Mouse (Mus musculus) cerebellum, postnatal 4 days (tissue): ENCODE results near the gene Med1.

ENCODE experiments used
- DNase-seq, 2 experiments: peaks; one replicate each; pipeline ENCODE4 v3.0.0; 2022; ENCODE audit warnings: low spot score in 2 of 2, mixed read lengths in 1 of 2

Gene Med1

DNA sequence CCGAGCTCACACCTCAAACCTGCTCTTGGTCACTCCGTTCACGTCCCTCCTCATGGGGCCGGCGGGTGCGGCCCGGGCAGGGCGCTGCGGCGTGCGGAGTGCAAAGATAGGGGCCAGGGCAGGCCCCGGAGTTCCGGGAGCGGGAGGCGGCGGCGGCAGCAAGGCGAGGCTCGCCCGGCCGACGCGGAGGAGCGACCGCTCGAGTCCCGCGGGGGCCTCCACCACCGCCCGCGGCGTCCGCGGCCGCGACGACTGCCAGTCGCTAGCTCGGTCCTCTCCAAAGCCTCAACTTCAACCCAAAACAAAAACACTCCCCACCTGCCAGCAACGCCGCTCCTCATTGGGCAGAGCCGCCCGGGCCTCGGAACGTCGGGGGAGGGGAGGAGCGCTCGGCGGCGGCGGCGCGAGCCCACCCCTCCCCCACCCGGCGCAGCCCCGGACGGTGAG, 43.8 kb downstream of the Med1 start:
- peak; percentile 92 to 94 for DNase-seq

- no peak for DNase-seq
Measured at GRCm38 (mm10) chr11:98148551-98149301, 44.4 kb downstream of the Med1 start.

- DNase-seq = no peak
Measured at GRCm38 (mm10) chr11:98145856-98146255, 47.2 kb downstream of the Med1 start.

GRCm38 (mm10) chr11:98142545-98142944, 50.5 kb downstream of the Med1 start:
- no peak for DNase-seq

DNA sequence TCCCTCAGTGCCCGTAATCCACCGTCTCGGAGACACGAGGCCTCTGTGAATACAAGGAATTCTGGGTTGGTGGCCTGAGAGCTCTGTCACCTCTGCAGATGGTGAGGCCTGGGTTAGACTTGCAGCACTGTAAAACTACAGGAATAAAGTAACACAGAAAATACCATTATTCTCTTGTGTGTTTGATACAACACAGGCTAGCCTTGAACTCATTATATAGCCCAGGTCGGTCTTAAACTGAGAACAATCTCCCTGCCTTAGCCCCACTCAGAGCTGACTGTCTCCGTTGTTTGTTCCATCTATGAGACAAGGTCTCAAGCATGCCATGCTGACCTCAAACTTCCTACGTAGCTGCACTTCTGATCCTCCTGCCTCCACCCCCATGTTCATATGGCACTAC, 54.2 kb downstream of the Med1 start:
- no peak for DNase-seq

- DNase-seq = no peak
Measured at GRCm38 (mm10) chr11:98137836-98138235, 55.3 kb downstream of the Med1 start.

DNA sequence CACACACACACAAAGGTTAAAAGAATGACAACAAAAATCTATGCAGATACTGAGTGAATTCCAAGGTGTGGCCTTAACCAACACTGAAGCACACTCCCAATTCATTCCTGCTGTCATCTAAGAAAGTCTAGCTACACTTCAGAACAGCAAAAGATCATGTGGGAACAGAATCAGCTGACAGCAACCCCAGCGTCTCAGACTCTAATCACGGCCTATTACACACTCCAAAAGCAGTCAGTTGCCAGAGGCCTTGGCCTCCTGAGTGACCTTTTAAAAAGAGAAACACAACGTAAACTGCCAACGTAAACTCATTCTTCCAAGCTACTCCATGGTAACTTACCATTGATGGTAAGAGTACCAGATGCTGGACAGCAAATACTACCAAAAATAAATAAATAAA, 58.1 kb downstream of the Med1 start:
- no peak for DNase-seq

DNA sequence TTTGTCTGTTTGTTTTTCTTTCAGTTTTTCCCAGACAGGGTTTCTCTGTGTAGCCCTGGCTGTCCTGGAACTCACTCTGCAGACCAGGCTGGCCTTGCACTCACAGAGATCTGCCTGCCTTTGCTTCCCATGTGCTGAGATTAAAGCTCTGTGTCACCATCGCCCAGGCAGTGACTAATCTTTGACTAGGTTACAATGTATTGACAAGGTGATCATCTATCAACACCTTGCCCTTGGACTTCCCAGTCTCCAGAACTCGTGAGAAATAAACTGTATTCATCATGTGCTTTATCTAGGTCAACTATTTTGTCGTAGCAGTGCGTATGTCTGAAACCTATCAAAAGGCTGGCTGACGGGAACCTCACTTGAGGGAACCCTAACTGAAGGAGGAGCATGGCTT, 69.7 kb downstream of the Med1 start:
- no peak for DNase-seq

DNA sequence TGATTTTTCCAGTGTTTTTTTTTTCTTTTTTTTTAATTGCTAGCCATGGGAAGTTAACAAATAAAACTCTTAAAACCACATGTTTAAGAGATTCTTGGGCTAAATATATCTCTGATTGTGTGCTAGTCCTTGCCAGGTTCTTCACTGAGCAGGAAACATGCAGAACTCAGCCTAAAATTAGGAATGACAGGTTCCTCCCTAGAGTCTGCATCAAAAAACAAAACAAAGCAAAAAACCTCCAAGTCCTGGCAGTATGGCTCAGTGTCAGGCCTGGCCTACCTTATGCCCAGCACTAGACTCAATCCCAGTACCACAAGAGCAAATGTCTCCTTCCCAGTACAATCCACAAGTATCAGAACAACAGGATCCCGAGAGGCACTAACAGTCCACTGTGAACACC, 78.7 kb downstream of the Med1 start:
- no peak for DNase-seq

DNA sequence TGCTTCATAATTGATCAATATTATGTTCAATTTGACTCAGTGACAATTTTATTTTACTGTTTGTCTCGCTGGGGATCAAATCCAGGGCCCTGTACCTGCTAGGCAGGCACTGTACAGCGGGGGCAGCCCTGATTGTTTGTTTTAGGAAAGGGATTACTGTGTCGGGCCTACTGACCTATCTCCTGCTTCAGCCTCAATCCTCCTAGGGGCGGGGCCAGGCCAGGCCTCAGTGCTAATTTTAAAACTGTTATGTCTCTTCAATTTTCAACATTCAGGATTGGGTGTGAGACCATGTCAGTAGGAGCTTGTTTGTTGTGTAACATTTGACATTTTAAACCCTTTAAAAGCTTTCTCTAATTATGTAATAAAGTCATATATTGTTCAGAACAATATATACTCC, 79.6 kb downstream of the Med1 start:
- DNase-seq = no peak

- DNase-seq = no peak
Measured at GRCm38 (mm10) chr11:98109706-98110105, 83.4 kb downstream of the Med1 start.
